ENCODE assay signal across 24 mouse cellular contexts in genomic region chr4:116849901-116850300, GRCm38 (mm10).
"Had no signal": no experiment of that assay in that cellular context is flagged by ENCODE, and none has a peak within 500 bp of the region (broad histone marks: within the 10 kb centered on the region; RNA-seq: fewer than 3 reads in every experiment).

No protein-coding gene starts in this region.

- H3K4me3 ChIP-seq: heart, adult 2 months; heart, embryonic 13.5 days; heart, embryonic 15.5 days; hindbrain, embryonic 13.5 days; kidney, embryonic 15.5 days; limb, embryonic 13.5 days; limb, embryonic 15.5 days had no signal

- H3K27ac ChIP-seq: heart, adult 2 months; heart, embryonic 13.5 days; heart, embryonic 15.5 days; hindbrain, embryonic 13.5 days; kidney, embryonic 15.5 days; kidney, postnatal 0 days; limb, embryonic 13.5 days; limb, embryonic 15.5 days had no signal

- H3K9me3 ChIP-seq: heart, embryonic 13.5 days; heart, embryonic 15.5 days; hindbrain, embryonic 13.5 days; kidney, embryonic 15.5 days; limb, embryonic 13.5 days; limb, embryonic 15.5 days had no signal

- H3K4me1 ChIP-seq: heart, embryonic 13.5 days; heart, embryonic 15.5 days; kidney, embryonic 15.5 days; limb, embryonic 15.5 days had no signal

- ATAC-seq: hindbrain, embryonic 16.5 days; intestine, embryonic 16.5 days had no signal

- H3K4me2 ChIP-seq: heart, embryonic 11.5 days; heart, embryonic 13.5 days; heart, embryonic 15.5 days; hindbrain, embryonic 13.5 days; kidney, embryonic 15.5 days; limb, embryonic 13.5 days; limb, embryonic 15.5 days had no signal

- DNase-seq: gastrocnemius, postnatal 14 days; gastrocnemius, postnatal 36 days; heart, adult 11 months; heart, adult 2 months; heart, postnatal 14 days; heart, postnatal 36 days; kidney, adult 11 months; kidney, adult 2 months; kidney, adult 9 months; kidney, postnatal 14 days; kidney, postnatal 36 days; layer of hippocampus, adult 9-11 months; layer of hippocampus, postnatal 36 days; left cerebral cortex, postnatal 4 days had no signal

- H3K36me3 ChIP-seq: heart, embryonic 13.5 days; heart, embryonic 15.5 days; hindbrain, embryonic 13.5 days; kidney, embryonic 15.5 days; limb, embryonic 13.5 days; limb, embryonic 15.5 days had no signal

- H3K27me3 ChIP-seq: heart, embryonic 13.5 days; heart, embryonic 15.5 days; hindbrain, embryonic 13.5 days; kidney, embryonic 15.5 days; limb, embryonic 13.5 days; limb, embryonic 15.5 days had no signal

- H3K9ac ChIP-seq: heart, embryonic 13.5 days; heart, embryonic 15.5 days; hindbrain, embryonic 13.5 days; kidney, embryonic 15.5 days; limb, embryonic 13.5 days; limb, embryonic 15.5 days had no signal
